Mouse (Mus musculus): ENCODE measurements around the gene Ndufaf8.

Ndufaf8 gene

DNA sequence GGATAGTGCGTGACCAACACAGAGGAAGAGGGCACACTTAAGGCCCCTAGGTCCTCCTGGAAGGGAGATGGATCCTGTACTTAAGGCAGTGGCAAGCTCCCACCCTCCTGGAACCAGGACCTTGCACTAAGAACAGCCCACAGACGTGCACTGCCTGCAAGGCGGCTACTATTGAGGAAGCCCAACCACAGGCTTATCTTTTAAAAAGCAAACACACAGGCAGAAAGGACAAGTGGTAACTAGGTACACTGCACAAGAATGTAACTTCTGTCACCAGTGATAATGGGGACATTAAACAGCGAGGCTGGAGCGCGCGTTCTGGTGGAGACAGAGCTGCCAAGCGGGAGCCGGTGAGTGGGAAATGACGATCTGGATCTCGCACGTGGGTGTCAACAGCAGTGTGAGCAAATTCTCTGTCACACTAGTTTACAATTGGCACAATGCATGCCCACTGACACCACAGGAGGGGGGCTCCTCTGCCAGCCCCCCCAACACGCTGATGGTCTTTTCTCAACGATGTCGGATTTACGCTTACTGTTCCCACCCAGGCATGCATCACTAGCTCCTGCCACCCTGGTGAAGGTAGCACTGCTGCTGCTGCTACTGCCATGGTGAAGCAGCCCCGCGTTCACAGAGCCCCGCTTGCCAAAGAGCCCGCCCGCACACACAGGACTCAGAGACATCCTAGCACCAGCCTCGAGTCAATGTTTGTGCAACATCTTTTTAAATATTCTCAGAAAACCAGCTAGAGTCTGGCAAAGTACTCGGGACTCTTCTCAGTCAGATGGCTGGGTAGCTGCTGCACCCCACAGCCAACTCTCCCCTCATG lies 38.3 kb downstream of the Ndufaf8 start:
- peak; percentile 80 for DNase-seq

GRCm38 (mm10) chr11:120137625-120138004 lies 38.9 kb downstream of the Ndufaf8 start:
- DNase-seq, result no peak

DNA sequence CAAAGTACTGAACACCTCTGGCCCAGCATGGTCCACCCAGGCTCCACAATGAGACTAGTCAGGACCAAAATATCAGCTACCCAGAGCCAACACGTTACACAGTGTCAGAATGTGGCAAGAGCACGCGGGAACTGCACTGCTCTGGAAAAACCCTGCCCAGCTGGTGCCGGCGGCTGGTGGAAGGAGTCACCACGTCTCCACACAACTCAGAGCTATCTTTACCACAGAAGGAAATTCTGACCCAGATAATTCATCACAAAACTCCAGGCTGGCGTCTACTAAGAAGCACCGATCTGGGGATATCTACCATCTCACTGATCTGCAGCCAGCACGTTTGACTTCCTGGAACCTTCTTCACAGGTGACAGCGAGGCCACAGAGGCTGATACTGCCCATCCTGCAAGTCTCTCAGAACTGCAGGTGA lies 40.6 kb downstream of the Ndufaf8 start:
- no peak for DNase-seq

- DNase-seq, result no peak
Observed at GRCm38 (mm10) chr11:120140255-120140654, 41.5 kb downstream of the Ndufaf8 start.

DNA sequence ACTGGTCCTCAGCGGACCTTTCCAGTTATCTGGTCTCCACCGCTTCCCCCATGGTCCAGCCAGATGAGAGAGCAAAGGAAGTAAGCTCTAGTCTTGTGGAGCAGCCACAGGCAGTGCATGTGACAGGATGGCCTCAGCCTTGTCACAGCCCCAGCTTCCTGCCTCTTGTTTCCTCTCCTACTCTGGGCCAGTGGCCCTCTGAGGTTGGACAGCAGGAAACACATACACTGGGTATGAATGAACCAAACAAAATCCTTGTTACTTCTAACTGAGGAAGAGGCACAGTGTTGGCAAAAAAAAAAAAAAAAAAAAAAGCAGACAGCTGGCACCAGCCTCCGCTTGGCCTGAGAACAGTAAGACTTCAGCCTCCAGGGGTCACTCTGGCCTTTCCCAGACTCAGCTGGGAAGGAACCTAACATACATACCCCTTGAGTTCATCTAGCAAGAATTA lies 43.9 kb downstream of the Ndufaf8 start:
- no peak for DNase-seq

- no peak for DNase-seq
Observed at GRCm38 (mm10) chr11:120143708-120144497, 45.2 kb downstream of the Ndufaf8 start.

DNA sequence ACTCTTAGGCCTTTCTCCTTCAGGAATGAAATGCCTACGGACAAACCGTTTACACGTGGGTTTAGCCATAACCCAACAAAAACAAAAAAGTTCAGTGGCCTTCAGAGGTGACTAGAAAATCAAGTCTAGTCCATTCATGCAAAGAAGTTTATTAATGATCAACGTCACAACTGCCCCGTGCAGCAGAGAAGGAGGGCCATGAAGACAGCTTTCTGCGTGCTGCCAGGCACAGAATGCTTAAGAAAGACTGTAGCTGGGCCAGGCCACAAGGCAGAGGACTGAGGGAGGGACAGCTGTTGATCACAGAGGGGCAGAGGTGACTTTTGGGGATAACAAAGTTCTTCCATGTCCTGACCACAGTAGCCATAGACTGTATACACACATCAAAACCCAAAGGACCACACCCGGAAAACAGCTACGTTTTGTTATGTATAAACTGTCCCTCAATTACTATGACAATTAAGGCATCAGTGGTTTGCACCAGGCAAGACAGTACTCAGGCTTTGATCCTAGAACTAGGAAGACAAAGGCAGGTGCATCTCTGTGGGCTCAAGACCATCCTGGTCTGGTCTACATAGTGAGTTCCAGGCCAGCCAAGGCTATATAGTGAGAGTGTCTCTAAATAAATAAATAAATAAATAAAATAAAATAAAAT lies 49.6 kb downstream of the Ndufaf8 start:
- no peak for DNase-seq

DNA sequence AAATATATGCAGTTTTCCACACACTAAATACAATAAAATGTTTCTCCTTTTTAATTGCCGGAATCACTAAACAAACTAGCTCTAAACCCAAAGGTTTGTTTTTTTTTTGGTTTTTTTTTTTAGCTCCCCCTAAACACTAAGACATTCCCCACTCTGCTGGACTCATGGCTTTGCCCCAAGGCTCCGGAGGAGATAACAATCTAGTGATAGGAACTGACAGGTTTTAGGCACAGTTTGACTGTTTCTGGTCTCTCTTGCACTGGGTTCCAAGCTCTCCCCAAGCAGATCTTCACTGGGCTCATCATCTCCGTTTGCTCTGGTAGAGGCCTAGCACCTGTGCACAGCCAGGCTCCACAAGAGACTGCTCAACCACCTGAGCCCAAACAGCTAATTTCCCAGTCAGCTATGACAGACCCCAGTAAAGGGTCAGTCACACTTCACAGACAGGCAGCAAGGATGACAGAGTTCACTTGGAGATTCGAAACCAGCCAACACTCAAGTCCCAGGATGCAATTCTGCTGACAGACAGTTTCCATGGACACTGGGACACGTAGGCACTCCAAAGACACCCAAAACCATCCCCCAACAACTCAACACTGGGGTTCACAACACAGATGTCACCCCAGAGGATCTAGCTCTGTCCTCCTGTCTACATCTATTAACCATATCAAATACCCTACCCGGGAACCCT lies 50.9 kb downstream of the Ndufaf8 start:
- no peak for DNase-seq

Measured in right cerebral cortex, postnatal 25 days (tissue).